Mouse (Mus musculus): ENCODE measurements around the gene Vezt. TPM values are rescaled to one million over a fixed set of nuclear protein-coding genes. Genes with fewer than 3 reads are reported as not detected.

Gene Vezt
- polyA plus RNA-seq, 1 experiment, result 38.9 TPM

DNA sequence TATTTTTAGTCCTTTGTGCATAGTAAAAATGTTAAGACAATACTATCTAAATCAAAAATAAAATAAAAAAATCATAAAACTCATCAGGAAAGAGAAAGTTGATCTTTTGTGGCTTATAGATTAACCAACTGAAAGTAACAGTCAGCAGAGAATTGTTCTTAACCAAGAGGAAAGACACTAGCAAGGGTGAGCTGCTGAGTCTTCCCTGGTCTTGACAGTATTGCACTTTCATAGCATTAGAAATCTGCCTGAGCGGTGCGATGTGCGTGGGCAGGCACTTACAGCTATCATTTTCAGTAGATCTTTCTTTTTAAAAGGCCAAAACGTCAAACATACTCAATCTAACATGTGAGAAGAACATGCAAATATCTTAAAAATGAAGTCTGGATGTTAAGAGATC, 14.6 kb downstream of the Vezt start:
- no peak overlapping the region for H3K4me3 ChIP-seq (ENCODE audit: insufficient read depth, low read length)
- TF ChIP-seq POLR2A (IDR thresholded peaks at IDR 0.05; ENCODE audit: extremely low read depth, insufficient read depth, low read length), result no peak
- TF ChIP-seq CTCF (IDR thresholded peaks at IDR 0.05; ENCODE audit: extremely low read depth, insufficient read depth, low read length), result no peak
- H3K27ac ChIP-seq (ENCODE audit: insufficient read depth, low read length), result no peak overlapping the region
- H3K4me1 ChIP-seq (ENCODE audit: control insufficient read depth, insufficient read depth, low read length), result peaks cover 2% of the 10 kb centered on the region; the same call in 1 of the 2 replicates

DNA sequence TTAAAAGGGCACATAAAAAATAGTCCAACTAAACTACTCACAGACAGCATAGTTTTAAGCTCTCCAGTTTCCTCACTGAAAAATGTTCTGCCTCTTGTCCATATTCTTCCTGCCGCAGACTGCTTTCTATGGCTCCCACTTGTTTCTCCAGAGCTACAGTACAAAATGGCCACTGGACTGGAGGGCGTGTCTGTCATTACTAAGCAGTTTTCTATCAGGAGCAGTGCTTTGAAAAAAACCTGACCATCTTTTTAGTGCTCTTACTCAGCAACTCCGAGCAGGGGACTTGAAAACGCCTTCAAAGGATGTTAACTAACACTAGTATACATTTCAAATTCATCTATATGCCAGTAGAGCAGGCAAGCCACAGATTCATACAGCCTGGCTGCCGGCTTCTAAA, 15.0 kb downstream of the Vezt start:
- Histone ChIP-seq H3K4me3 (ENCODE audit: insufficient read depth, low read length) (no peak overlapping the region), H3K27ac (ENCODE audit: insufficient read depth, low read length) (no peak overlapping the region), H3K4me1 (ENCODE audit: control insufficient read depth, insufficient read depth, low read length) (peaks cover 2% of the 10 kb centered on the region; the same call in 1 of the 2 replicates)
- TF ChIP-seq CTCF (IDR thresholded peaks at IDR 0.05; ENCODE audit: extremely low read depth, insufficient read depth, low read length), result no peak
- no peak for TF ChIP-seq POLR2A (IDR thresholded peaks at IDR 0.05; ENCODE audit: extremely low read depth, insufficient read depth, low read length)

DNA sequence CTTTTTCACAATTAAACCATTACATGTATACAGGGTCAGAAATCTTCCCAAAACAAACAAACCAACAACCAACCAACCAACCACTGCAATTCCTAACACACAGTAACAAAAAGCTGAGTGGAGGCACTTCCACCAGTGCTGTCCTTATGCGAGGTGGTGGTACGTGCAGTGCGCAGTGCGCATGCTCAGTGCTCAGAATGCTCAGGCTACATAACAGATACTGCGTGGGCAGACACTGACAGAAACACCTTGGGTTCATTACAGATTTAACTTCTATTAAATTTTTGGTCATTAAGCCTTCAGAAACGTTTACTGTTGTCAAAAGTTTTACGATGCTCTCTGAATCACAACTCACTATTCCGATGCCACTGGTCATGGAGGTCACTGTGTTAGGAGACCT, 18.2 kb downstream of the Vezt start:
- TF ChIP-seq POLR2A (IDR thresholded peaks at IDR 0.05; ENCODE audit: extremely low read depth, insufficient read depth, low read length), result no peak
- no peak for TF ChIP-seq CTCF (IDR thresholded peaks at IDR 0.05; ENCODE audit: extremely low read depth, insufficient read depth, low read length)
- H3K4me3 ChIP-seq (ENCODE audit: insufficient read depth, low read length), result no peak overlapping the region
- no peak overlapping the region for H3K27ac ChIP-seq (ENCODE audit: insufficient read depth, low read length)
- H3K4me1 ChIP-seq (ENCODE audit: control insufficient read depth, insufficient read depth, low read length), result no peaks in the 10 kb centered on the region

GRCm38 (mm10) chr10:94014200-94014599, 21.4 kb downstream of the Vezt start:
- peaks cover 2% of the 10 kb centered on the region; the same call in 1 of the 2 replicates for H3K4me1 ChIP-seq (ENCODE audit: control insufficient read depth, insufficient read depth, low read length)
- H3K4me3 ChIP-seq (ENCODE audit: insufficient read depth, low read length), result no peak overlapping the region
- TF ChIP-seq CTCF (IDR thresholded peaks at IDR 0.05; ENCODE audit: extremely low read depth, insufficient read depth, low read length), result no peak
- TF ChIP-seq POLR2A (IDR thresholded peaks at IDR 0.05; ENCODE audit: extremely low read depth, insufficient read depth, low read length), result no peak
- H3K27ac ChIP-seq (ENCODE audit: insufficient read depth, low read length), result no peak overlapping the region

DNA sequence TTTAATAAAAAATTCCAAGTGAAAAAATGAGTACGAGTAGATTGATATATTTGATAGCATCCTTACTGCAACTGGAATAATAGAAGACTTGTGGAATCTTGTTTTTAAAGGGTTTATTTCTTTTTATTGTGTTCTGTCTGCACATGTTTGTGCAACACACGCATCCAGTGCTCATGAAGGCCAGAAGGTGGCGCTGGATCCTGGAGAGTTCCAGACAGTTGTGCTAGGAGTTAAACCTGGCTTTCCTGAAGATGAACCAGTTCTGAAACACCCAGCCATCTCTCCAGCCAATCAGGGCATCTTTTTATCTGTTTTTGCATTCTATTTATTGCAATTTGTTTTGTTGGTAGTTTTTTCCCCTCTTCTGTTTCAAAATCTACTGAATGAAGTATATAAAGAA, 22.4 kb downstream of the Vezt start:
- Histone ChIP-seq H3K4me1 (ENCODE audit: control insufficient read depth, insufficient read depth, low read length) (peaks cover 2% of the 10 kb centered on the region; the same call in 1 of the 2 replicates), H3K27ac (ENCODE audit: insufficient read depth, low read length) (no peak overlapping the region), H3K4me3 (ENCODE audit: insufficient read depth, low read length) (no peak overlapping the region)
- TF ChIP-seq CTCF (IDR thresholded peaks at IDR 0.05; ENCODE audit: extremely low read depth, insufficient read depth, low read length) (peak; percentile 67), POLR2A (IDR thresholded peaks at IDR 0.05; ENCODE audit: extremely low read depth, insufficient read depth, low read length) (no peak)

- TF ChIP-seq POLR2A (IDR thresholded peaks at IDR 0.05; ENCODE audit: extremely low read depth, insufficient read depth, low read length) (no peak), CTCF (IDR thresholded peaks at IDR 0.05; ENCODE audit: extremely low read depth, insufficient read depth, low read length) (no peak)
- no peak overlapping the region for H3K4me3 ChIP-seq (ENCODE audit: insufficient read depth, low read length)
- H3K4me1 ChIP-seq (ENCODE audit: control insufficient read depth, insufficient read depth, low read length), result peaks cover 2% of the 10 kb centered on the region; the same call in 1 of the 2 replicates
- no peak overlapping the region for H3K27ac ChIP-seq (ENCODE audit: insufficient read depth, low read length)
Observed at GRCm38 (mm10) chr10:94011024-94011423, 24.6 kb downstream of the Vezt start.

DNA sequence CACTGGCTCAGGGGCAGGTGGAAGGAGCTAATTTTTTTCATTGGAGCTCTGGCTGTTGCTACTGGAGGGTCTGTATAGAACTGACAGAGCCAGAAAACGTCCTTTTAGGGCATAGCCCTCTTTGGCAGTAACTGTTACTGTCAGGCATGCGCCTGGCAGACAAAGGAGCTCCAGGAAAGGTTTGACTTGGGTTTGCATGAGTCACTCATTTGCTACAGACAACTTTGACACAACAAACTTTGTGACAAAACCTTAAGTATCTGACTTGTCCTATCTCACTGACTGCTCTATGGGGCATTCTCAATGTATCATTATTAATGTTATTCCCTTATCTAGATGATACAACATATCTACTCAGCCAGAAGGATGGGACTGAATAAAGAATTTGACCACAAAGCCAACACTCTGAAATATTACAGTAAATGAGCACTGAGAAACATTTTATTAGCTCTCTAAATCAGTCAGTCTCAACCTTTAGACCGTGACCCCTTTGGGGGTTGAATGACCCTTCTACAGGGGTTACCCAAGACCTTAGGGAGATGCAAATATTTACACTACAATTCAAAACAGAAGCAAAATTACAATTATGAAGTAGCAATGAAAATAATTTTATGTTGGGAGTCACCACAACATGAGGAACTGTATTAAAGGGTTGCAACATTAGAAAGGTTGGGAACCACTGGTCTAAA, 25.5 kb downstream of the Vezt start:
- TF ChIP-seq CTCF (IDR thresholded peaks at IDR 0.05; ENCODE audit: extremely low read depth, insufficient read depth, low read length) (no peak), POLR2A (IDR thresholded peaks at IDR 0.05; ENCODE audit: extremely low read depth, insufficient read depth, low read length) (no peak)
- no peak overlapping the region for H3K27ac ChIP-seq (ENCODE audit: insufficient read depth, low read length)
- H3K4me3 ChIP-seq (ENCODE audit: insufficient read depth, low read length), result no peak overlapping the region
- H3K4me1 ChIP-seq (ENCODE audit: control insufficient read depth, insufficient read depth, low read length), result peaks cover 2% of the 10 kb centered on the region; the same call in 1 of the 2 replicates

GRCm38 (mm10) chr10:94008356-94008755, 27.3 kb downstream of the Vezt start:
- Histone ChIP-seq H3K4me1 (ENCODE audit: control insufficient read depth, insufficient read depth, low read length) (peaks cover 2% of the 10 kb centered on the region; the same call in 1 of the 2 replicates), H3K4me3 (ENCODE audit: insufficient read depth, low read length) (no peak overlapping the region), H3K27ac (ENCODE audit: insufficient read depth, low read length) (no peak overlapping the region)
- TF ChIP-seq CTCF (IDR thresholded peaks at IDR 0.05; ENCODE audit: extremely low read depth, insufficient read depth, low read length), result no peak
- TF ChIP-seq POLR2A (IDR thresholded peaks at IDR 0.05; ENCODE audit: extremely low read depth, insufficient read depth, low read length), result no peak

DNA sequence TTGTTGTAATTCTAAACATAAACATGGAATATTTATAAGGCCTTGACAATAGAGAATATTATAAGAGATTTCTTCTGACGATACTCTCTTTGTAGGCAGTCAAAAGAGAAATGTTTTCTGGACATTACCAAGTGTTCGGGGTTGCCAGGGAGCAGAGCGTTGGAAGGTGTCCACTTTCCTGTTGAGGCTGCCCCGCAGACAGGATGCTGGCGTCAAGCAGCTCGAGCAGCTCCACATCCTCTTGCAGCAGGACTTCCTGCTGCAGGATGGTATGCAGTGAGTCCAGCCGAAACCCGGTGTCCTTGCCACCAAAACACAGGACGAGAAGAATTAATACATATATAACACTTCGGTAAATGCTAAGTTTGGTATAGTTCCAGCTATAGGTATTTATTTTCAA, 35.4 kb downstream of the Vezt start:
- H3K27ac ChIP-seq (ENCODE audit: insufficient read depth, low read length), result no peak overlapping the region
- no peaks in the 10 kb centered on the region for H3K4me1 ChIP-seq (ENCODE audit: control insufficient read depth, insufficient read depth, low read length)
- H3K4me3 ChIP-seq (ENCODE audit: insufficient read depth, low read length), result no peak overlapping the region
- no peak for TF ChIP-seq POLR2A (IDR thresholded peaks at IDR 0.05; ENCODE audit: extremely low read depth, insufficient read depth, low read length)

DNA sequence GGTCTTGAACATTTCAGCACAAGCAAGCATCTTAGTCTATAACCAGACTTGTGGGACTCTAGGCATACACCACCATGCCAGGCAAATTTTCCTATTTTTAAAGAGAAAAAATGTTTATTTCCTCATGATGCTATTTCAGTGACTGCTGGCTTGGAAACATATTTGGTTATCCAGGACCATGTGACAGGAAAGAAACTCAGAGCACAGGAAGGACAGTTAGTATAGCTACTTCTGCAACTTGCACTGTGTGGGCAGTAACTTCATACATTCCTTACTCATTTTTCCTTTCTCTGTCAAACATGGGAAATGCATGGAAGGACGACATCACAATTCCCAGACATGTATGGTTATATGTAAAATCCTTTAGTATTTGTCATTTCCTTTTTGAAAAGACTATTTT, 36.3 kb downstream of the Vezt start:
- H3K4me3 ChIP-seq (ENCODE audit: insufficient read depth, low read length), result no peak overlapping the region
- no peak overlapping the region for H3K27ac ChIP-seq (ENCODE audit: insufficient read depth, low read length)
- no peak for TF ChIP-seq POLR2A (IDR thresholded peaks at IDR 0.05; ENCODE audit: extremely low read depth, insufficient read depth, low read length)
- no peak for TF ChIP-seq CTCF (IDR thresholded peaks at IDR 0.05; ENCODE audit: extremely low read depth, insufficient read depth, low read length)
- no peaks in the 10 kb centered on the region for H3K4me1 ChIP-seq (ENCODE audit: control insufficient read depth, insufficient read depth, low read length)
